Comparison of ENCODE assay signal across 18 mouse cellular contexts in the genomic region with DNA sequence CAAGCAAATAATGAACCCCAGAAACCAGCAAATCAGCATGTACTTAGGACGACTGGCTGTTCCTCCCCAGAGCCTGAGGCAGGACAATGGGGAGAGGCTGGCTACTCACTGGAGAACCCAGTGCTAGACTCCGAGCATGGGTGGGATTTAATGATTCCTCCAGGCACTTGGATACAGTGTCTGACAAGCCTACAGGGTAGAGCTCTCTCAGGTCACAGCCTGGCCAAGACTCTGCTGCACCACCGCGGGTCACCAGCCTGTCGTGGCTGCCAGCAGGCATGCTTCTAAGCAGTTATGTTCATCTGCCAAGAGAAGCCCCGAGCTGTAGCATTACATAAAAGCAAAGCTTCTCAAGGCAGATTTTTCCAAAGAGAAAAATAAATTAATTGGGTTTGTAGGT.
A peak's percentile ranks its signal among the peaks of the same experiment; 100 is the strongest.
DNase-seq lines count a peak whose midpoint lies in the region; ATAC-seq and TF ChIP-seq lines count a peak whose summit lies in the region.
"Had no signal": no experiment of that assay in that cellular context is flagged by ENCODE, and none has a peak within 500 bp of the region (broad histone marks: within the 10 kb centered on the region; RNA-seq: fewer than 3 reads in every experiment).

No protein-coding gene starts in this region.

- ATAC-seq in midbrain, embryonic 12.5 days (ENCODE audit: low FRiP score, low read depth) = peak; percentile 44; the same call in 1 of the 2 replicates
- no peak for ATAC-seq in midbrain, embryonic 11.5 days (ENCODE audit: low FRiP score)
- ATAC-seq in forebrain, embryonic 12.5 days (ENCODE audit: low FRiP score) = 0 out of 2 replicates have a peak, but pooled peaks have one; percentile 20
- peak; percentile 52 for ATAC-seq in midbrain, postnatal 0 days (ENCODE audit: low FRiP score)
- ATAC-seq: intestine, postnatal 0 days had no signal

- 43% methylated on average over 6 of the region's 6 CpGs for WGBS in midbrain, embryonic 12.5 days
- WGBS in midbrain, embryonic 11.5 days = 47% methylated on average over 6 of the region's 6 CpGs
- WGBS in forebrain, embryonic 12.5 days = 30% methylated on average over 6 of the region's 6 CpGs
- WGBS in midbrain, postnatal 0 days = 18% methylated on average over 6 of the region's 6 CpGs

- no peaks in the 10 kb centered on the region for H3K36me3 ChIP-seq in midbrain, embryonic 12.5 days
- H3K36me3 ChIP-seq in midbrain, embryonic 11.5 days (ENCODE audit: control insufficient read depth, insufficient read depth, low read length) = no peaks in the 10 kb centered on the region
- H3K36me3 ChIP-seq in forebrain, embryonic 12.5 days (replicated peaks) = no peaks in the 10 kb centered on the region
- H3K36me3 ChIP-seq in midbrain, postnatal 0 days (ENCODE audit: insufficient read depth, low read length) = no peaks in the 10 kb centered on the region
- H3K36me3 ChIP-seq: heart, embryonic 12.5 days; neural tube, embryonic 12.5 days had no signal

- TF ChIP-seq CTCF in midbrain, postnatal 0 days (IDR thresholded peaks at IDR 0.05) = no peak

- H3K27ac ChIP-seq in midbrain, embryonic 12.5 days (replicated peaks) = no peak overlapping the region
- H3K27ac ChIP-seq in midbrain, embryonic 11.5 days (ENCODE audit: low read depth, low read length) = no peak overlapping the region
- no peak overlapping the region for H3K27ac ChIP-seq in forebrain, embryonic 12.5 days
- H3K27ac ChIP-seq in midbrain, postnatal 0 days (ENCODE audit: low read depth, low read length) = no peak overlapping the region
- H3K27ac ChIP-seq: neural tube, embryonic 12.5 days had no signal

- H3K9ac ChIP-seq in midbrain, embryonic 12.5 days (replicated peaks) = no peak overlapping the region
- no peak overlapping the region for H3K9ac ChIP-seq in midbrain, embryonic 11.5 days (ENCODE audit: low read length)
- no peak overlapping the region for H3K9ac ChIP-seq in forebrain, embryonic 12.5 days
- H3K9ac ChIP-seq in midbrain, postnatal 0 days (replicated peaks; ENCODE audit: low read length, poor library complexity, severe bottlenecking) = no peak overlapping the region
- H3K9ac ChIP-seq: heart, embryonic 12.5 days; neural tube, embryonic 12.5 days had no signal

- H3K9me3 ChIP-seq in midbrain, embryonic 12.5 days = no peaks in the 10 kb centered on the region
- no peaks in the 10 kb centered on the region for H3K9me3 ChIP-seq in midbrain, embryonic 11.5 days (ENCODE audit: control insufficient read depth, low read length)
- no peaks in the 10 kb centered on the region for H3K9me3 ChIP-seq in forebrain, embryonic 12.5 days
- H3K9me3 ChIP-seq in midbrain, postnatal 0 days (ENCODE audit: low read length) = no peaks in the 10 kb centered on the region
- H3K9me3 ChIP-seq: heart, embryonic 12.5 days; neural tube, embryonic 12.5 days had no signal

- DNase-seq in midbrain, embryonic 11.5 days (ENCODE audit: low spot score, missing footprints) = no peak
- DNase-seq in cerebellum, adult 18-20 months = peak; percentile 78 to 89
- DNase-seq in midbrain, postnatal 0 days (ENCODE audit: low spot score) = peak; percentile 44
- DNase-seq in MN1 (ENCODE audit: low spot score) = no peak
- DNase-seq in adipocyte (ENCODE audit: low spot score) = no peak
- no peak for DNase-seq in spleen, postnatal 14 days (ENCODE audit: low spot score in 2 of 2)
- DNase-seq: adrenal gland, postnatal 36 days; gastrocnemius, postnatal 36 days; heart, postnatal 36 days; kidney, postnatal 10 days; right cerebral cortex, adult 18-20 months; spleen, adult 18-20 months; thymus, postnatal 14 days had no signal

- H3K4me3 ChIP-seq in midbrain, embryonic 12.5 days = no peak overlapping the region
- H3K4me3 ChIP-seq in midbrain, embryonic 11.5 days (ENCODE audit: low read depth, low read length) = no peak overlapping the region
- H3K4me3 ChIP-seq in forebrain, embryonic 12.5 days (replicated peaks) = no peak overlapping the region
- no peak overlapping the region for H3K4me3 ChIP-seq in midbrain, postnatal 0 days (ENCODE audit: low read depth, low read length)
- H3K4me3 ChIP-seq: heart, embryonic 12.5 days; neural tube, embryonic 12.5 days had no signal

- no peaks in the 10 kb centered on the region for H3K27me3 ChIP-seq in midbrain, embryonic 12.5 days
- H3K27me3 ChIP-seq in midbrain, embryonic 11.5 days (ENCODE audit: control insufficient read depth, insufficient read depth, low read length) = no peaks in the 10 kb centered on the region
- H3K27me3 ChIP-seq in forebrain, embryonic 12.5 days = no peaks in the 10 kb centered on the region; the same call in 1 of the 2 replicates
- H3K27me3 ChIP-seq in midbrain, postnatal 0 days (ENCODE audit: insufficient read depth, low read length) = no peaks in the 10 kb centered on the region
- H3K27me3 ChIP-seq: heart, embryonic 12.5 days; neural tube, embryonic 12.5 days had no signal

- no peak overlapping the region for H3K4me2 ChIP-seq in midbrain, embryonic 12.5 days (replicated peaks)
- no peak overlapping the region for H3K4me2 ChIP-seq in midbrain, embryonic 11.5 days
- H3K4me2 ChIP-seq in forebrain, embryonic 12.5 days = no peak overlapping the region
- no peak overlapping the region for H3K4me2 ChIP-seq in midbrain, postnatal 0 days (ENCODE audit: low read depth, low read length, poor library complexity, severe bottlenecking)
- H3K4me2 ChIP-seq: heart, embryonic 12.5 days; neural tube, embryonic 12.5 days had no signal

- peaks cover 7% of the 10 kb centered on the region; the same call in 1 of the 2 replicates for H3K4me1 ChIP-seq in midbrain, embryonic 12.5 days
- no peaks in the 10 kb centered on the region for H3K4me1 ChIP-seq in midbrain, embryonic 11.5 days (ENCODE audit: control insufficient read depth, insufficient read depth, low read length)
- H3K4me1 ChIP-seq in forebrain, embryonic 12.5 days = peaks cover 11% of the 10 kb centered on the region
- H3K4me1 ChIP-seq in midbrain, postnatal 0 days (ENCODE audit: insufficient read depth, low read length) = peaks cover 2% of the 10 kb centered on the region; the same call in 1 of the 2 replicates
- H3K4me1 ChIP-seq: neural tube, embryonic 12.5 days had no signal

Comparison
In these comparisons a context has a peak if more than half of its experiments do, and no peak if none do; other contexts are left out.
1. DNase-seq: peak in cerebellum, adult 18-20 months (2 of 2) and midbrain, postnatal 0 days (single experiment); none in midbrain, embryonic 11.5 days (single experiment), MN1 (single experiment), adipocyte (single experiment) and spleen, postnatal 14 days (0 of 2).